In the genomic region with DNA sequence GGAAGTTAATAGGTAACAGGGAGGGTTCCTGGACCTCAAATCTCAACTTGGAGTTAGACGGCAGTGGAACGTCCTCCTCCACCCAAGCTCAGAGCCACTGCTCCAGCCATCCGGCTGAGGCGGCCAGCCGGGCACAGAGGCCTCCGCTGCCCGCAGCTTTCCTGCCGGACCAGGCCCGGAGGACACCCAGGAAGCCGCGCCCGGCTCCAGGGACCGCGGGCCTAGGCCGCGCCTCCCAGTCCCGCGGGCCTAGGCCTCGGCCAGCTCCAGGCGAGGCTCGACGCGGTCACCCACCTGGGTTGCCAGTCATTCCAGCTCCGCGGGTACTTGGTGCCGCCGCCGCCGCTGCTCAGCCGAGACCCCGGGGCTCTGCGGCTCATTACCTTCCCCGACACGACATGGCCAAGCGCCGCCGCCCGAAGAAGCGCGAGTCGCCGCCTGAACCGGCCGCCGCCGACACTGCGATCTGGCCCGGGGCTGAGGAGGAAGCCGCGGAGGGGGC, we compare ENCODE assay signal across 8 mouse cellular contexts. TPM values are rescaled to one million over a fixed set of nuclear protein-coding genes. Genes with fewer than 3 reads are reported as not detected.
DNase-seq lines count a peak whose midpoint lies in the region; ATAC-seq and TF ChIP-seq lines count a peak whose summit lies in the region.

No protein-coding gene starts in this region.

- no peak for TF ChIP-seq POLR2A in thymus, adult 2 months (IDR thresholded peaks at IDR 0.05; ENCODE audit: control insufficient read depth, extremely low read depth, insufficient read depth, low read length, poor library complexity)

- peak overlapping the region; percentile 86 for H3K4me2 ChIP-seq in hindbrain, embryonic 16.5 days (ENCODE audit: low read length)

- peaks cover 2% of the 10 kb centered on the region; the same call in 1 of the 2 replicates for H3K4me1 ChIP-seq in thymus, adult 2 months (replicated peaks; ENCODE audit: control insufficient read depth, insufficient read depth, low read length)
- H3K4me1 ChIP-seq in hindbrain, embryonic 16.5 days (ENCODE audit: control insufficient read depth, insufficient read depth, low read depth, low read length), result peaks cover 15% of the 10 kb centered on the region

- under 1% methylated on average over 50 of the region's 50 CpGs for WGBS in thymus, adult 2 months
- under 1% methylated on average over 46 of the region's 50 CpGs for WGBS in hindbrain, embryonic 16.5 days

- no peaks in the 10 kb centered on the region for H3K9me3 ChIP-seq in hindbrain, embryonic 16.5 days (ENCODE audit: control insufficient read depth, low read length)

- no peaks in the 10 kb centered on the region for H3K36me3 ChIP-seq in thymus, adult 2 months (ENCODE audit: control insufficient read depth, insufficient read depth, low read length)
- no peaks in the 10 kb centered on the region for H3K36me3 ChIP-seq in hindbrain, embryonic 16.5 days (ENCODE audit: control insufficient read depth, insufficient read depth, low read length)

- 0 out of 2 replicates have a peak, but pooled peaks have one; percentile 8 for TF ChIP-seq CTCF in thymus, adult 2 months (IDR thresholded peaks at IDR 0.05; ENCODE audit: borderline replicate concordance, control insufficient read depth, extremely low read depth, insufficient read depth, low read length, poor library complexity)

- H3K27me3 ChIP-seq in thymus, adult 2 months (ENCODE audit: control insufficient read depth, insufficient read depth, low read length), result no peaks in the 10 kb centered on the region
- no peaks in the 10 kb centered on the region for H3K27me3 ChIP-seq in hindbrain, embryonic 16.5 days (replicated peaks; ENCODE audit: control insufficient read depth, insufficient read depth, low read length)

- peak overlapping the region; percentile 99 for H3K9ac ChIP-seq in hindbrain, embryonic 16.5 days (ENCODE audit: low read depth, low read length)

- H3K4me3 ChIP-seq in thymus, adult 2 months (ENCODE audit: control insufficient read depth, insufficient read depth, low read length), result peak overlapping the region; percentile 95
- peak overlapping the region; percentile 99 for H3K4me3 ChIP-seq in hindbrain, embryonic 16.5 days (ENCODE audit: low read length)

- H3K27ac ChIP-seq in thymus, adult 2 months (ENCODE audit: control insufficient read depth, insufficient read depth, low read length), result peak overlapping the region; percentile 32
- H3K27ac ChIP-seq in hindbrain, embryonic 16.5 days (ENCODE audit: low read depth, low read length), result peak overlapping the region; percentile 93

- peak; percentile 63 for DNase-seq in embryo, embryonic 10.5 days (ENCODE audit: low spot score)
- DNase-seq in embryo, embryonic 9.5 days (ENCODE audit: extremely low spot score), result no peak
- DNase-seq in thymus, adult 2 months, result no peak
- DNase-seq in thymus, adult 18-20 months, result no peak
- peak; percentile 55 for DNase-seq in mesoderm, embryonic 11.5 days (ENCODE audit: low read depth, low spot score)
- DNase-seq in cerebellum, adult 11 months, result no peak
- no peak for DNase-seq in cerebellum, postnatal 25 days

- peak; percentile 29 for ATAC-seq in hindbrain, embryonic 16.5 days

RNA-seq across cellular contexts. Expression of a gene that starts 0.5 kb away (rescaled TPM):
- polyA plus RNA-seq in thymus, adult 2 months (2012; rRNA removed), result 83.7 and 107 TPM in 2 replicates
- 13.7 and 16.9 TPM in 2 replicates for polyA plus RNA-seq in hindbrain, embryonic 16.5 days (2015; fragmentation: Nextera tagmentation; extraction: Ambion mirVana)

Comparison
In these comparisons a context has a peak if more than half of its experiments do, and no peak if none do; other contexts are left out.
1. DNase-seq: peak in embryo, embryonic 10.5 days (single experiment) and mesoderm, embryonic 11.5 days (single experiment); none in embryo, embryonic 9.5 days (single experiment), thymus, adult 2 months (single experiment), thymus, adult 18-20 months (0 of 2), cerebellum, adult 11 months (single experiment) and cerebellum, postnatal 25 days (0 of 2).